Mouse (Mus musculus) frontal cortex, adult (tissue): Measurements from ENCODE around the gene Polk.
A peak's percentile ranks its signal among the peaks of the same experiment; 100 is the strongest.

Experiments
- ATAC-seq: cut with Nextera tagmentation; 2 replicates; pipeline ENCODE4 v1.9.2; 2017; ENCODE audit warnings: mild to moderate bottlenecking, moderate library complexity, mixed read lengths; ENCODE audit not compliant: low TSS enrichment

Gene Polk

DNA sequence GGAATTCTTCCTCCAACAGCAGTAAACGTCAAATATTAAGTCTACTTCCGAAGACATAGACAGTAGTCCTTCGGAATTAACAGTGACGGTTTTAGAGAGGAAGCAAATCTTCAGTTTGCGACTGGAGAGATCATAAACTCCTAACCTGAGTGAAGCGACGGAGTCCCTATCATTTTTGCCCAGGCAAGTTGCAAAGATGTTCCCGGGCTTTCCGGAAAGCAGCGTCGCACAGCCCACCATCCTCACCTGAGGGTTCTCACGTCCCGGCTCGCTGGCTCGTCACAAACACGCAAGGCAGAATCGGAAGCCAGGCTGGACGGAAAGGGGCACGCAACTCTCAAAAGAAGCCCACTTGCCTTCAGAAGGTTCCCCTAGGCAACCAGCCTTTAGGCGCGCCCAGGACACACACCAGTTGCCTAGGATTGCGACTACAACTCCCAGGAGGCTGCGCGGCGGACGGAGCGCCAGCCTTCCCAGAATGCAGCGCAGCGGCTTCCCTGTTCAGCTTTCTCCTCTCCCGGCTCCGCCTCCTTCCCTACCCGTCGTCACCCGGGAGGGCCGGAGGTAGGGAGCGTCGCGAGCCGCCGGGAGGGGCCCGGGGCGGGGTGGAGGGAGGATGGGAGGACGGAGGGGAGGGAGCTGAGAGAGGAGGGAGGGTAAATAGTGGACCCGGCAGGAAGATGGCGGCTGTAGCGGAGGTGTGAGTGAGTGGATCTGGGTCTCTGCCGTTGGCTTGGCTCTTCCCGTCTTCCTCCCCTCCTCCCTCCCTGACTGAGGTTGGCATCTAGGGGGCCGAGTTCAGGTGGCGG is at the start of gene Polk, which contains the start of gene Col4a3bp:
TSS of gene Polk (minus strand) at position 499 of the 809 bp plus-strand sequence.
TSS of gene Col4a3bp (plus strand) at position 538 of the 809 bp plus-strand sequence.
- peak; percentile 99 for ATAC-seq

DNA sequence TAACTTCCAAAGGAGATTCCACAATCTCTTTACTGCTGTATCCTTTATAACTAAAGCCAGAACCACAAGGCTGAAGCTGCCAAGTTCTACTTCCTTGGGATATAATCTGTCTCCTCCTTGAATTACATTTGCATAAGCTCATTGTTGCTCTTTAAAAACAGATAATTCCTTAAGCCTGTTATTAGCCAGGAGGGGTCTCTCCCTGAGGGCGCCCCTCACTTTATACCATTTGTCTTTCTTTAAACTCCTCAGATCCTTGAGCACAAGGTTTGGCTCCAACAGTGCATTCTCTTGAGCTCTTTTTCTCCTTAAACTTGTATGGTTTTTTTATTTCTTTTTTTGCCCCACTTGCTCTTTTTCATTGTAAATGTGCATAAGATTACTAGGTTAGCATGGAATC is 46.3 kb upstream of the Polk start:
- ATAC-seq: no peak

DNA sequence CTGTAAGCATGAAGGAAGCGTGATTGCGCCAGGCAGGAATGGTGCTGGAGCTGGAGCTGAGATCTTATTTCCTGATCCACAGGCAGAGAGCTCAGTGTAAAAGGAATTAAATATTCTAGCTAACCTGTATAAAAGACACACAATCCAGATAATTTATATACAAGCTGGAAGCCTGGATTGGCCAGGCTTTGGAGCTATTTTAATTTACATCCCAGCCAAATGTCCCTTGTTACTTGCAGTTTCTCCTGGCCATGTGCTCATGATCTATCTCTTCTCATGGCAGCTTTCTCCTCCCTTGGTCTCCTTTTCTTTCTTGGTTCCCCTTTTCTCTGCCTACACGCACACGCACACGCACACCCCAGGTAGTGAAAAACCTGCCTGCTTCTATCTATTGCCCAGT is 44.2 kb upstream of the Polk start:
- ATAC-seq: no peak

DNA sequence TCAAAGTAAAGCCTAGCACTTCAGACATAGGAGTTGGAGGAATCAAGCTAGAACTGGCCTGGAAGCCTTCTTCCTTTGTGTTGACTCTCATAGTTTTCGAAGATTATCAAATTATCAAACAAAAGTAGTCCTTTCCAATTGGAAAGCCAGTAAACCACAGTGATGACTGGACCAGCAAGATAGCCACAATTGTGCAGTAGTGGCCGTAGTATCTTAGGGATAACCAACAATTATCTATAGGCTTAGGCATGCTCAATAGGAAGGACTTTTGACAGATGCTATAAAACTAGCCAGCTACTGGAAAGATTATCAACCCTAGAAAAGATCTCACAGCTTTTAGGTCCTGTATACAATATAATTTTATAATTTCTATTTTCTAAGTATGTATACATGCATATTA is 41.8 kb upstream of the Polk start:
- ATAC-seq: no peak

DNA sequence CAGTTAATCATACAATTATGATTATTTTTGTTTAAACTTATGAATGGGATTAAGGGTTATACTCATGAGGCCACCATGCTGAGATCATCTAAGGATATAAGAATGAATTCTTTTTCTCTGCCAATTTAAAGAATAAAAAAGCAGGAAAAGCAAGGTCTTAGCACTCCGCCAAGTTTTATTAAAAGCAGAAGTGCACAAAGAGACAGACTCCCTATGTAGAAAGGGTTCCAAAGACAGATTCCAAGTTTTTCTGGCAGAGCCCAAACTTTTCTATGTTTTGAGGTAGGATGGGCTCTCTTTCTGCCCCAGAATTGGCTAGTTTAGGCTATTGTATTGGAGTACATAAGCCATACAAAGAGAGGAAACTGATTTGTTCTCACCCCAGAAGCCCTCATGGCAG is 37.6 kb upstream of the Polk start:
- ATAC-seq: peak; percentile 47

DNA sequence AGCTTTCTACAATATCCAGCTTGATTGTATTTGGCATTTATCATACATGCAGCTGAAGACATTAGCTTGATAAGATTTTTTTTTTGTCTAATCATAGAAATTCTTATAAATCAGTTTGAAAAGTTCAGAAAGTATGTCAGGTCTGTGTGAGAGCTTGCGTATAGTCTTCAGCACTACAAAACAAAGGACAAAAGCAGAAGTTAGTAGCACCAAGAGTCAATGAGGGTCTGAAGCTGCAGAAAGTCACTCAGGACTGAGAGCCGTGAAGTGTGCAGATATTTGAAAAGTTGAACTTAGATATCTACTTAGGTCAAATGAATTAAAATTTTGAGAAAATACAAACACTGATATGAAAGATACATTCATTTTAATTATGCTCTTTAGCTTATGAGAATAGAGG is 36.7 kb upstream of the Polk start:
- ATAC-seq: no peak

DNA sequence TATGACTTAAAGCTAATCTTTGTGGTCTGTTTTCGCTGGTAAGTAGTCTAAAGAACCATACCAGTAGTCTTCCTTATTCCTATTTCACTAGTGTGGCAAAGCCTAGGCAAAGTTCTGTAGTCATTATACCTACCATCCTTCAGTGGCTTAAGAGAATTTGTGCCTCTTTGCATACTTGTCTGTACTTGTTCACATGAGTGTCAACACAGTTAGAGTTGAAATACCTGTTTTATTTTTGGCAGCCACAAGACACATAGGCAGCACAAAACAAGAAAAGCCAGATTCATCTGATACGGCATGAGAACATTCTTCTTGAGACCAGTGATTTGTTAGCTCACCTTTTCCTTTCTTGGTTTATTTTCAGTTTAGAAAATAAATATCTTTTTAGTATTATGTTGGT is 31.8 kb upstream of the Polk start:
- ATAC-seq: no peak

DNA sequence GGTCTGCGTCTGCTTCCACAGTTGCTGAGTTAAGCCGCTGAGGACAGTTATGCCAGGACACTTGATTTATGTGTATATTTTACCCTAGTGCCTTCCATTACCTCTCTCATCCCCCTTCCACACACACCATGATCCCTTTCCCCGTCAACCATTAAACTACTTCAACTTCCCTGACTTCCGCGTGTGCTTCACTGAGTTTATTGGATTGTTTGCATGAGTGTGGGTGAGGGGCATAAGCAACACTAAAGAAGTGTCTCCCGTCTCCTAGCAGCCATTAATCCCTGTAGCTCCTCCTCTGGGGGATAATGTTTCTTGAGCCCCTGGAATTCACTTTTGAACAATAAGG is 28.6 kb upstream of the Polk start:
- ATAC-seq: no peak

DNA sequence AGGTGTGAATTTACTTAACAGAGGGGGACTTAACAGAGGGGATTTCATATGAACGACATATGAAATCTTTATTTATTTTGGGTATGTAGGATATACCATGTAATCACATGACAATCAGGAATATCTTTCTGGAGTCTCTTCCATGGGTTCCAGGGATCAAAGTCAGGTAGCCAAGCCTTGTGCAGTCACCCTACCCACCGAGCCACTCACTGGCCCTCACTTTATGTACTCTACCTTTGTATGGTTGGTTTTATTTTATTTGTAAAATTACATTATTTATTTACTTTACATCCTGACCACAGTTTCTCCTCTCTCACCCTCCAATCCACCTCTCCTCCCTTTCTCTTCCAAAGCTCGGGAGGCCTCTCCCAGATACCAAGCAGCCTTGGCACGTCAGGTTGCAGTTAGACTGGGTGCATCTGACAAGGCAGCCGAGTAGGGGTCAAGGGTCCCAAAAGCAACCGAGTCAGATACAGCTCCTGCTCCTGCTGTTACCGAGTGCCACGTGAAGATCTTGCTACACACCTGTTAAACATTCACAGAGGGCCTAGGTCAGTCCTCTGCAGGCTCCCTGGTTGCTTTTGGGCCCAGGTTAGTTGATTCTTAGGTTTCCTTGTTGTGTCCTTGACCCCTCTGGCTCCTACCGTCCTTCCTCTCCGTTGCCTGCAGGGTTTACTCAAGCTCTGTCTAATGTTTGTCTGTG is 28.1 kb upstream of the Polk start:
- ATAC-seq: no peak

DNA sequence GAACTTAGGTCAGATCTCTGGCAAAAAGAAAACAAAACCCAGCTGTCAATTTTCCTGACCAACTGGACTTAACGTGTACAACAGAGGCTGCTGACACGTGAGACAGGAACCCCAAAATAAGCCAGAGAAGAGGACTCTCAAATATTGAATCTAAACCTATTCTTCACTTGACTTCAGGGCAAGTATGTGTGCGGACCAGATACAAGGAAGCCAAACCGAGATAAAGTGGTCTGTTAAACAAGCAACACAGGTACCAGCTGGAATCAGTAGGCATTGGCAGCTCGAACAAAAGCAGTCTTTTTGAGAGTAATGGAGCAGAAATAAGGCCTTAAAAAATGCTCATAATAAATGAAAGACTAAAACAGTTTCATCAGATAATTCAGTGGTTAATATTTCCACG is 25.6 kb upstream of the Polk start:
- no peak for ATAC-seq

DNA sequence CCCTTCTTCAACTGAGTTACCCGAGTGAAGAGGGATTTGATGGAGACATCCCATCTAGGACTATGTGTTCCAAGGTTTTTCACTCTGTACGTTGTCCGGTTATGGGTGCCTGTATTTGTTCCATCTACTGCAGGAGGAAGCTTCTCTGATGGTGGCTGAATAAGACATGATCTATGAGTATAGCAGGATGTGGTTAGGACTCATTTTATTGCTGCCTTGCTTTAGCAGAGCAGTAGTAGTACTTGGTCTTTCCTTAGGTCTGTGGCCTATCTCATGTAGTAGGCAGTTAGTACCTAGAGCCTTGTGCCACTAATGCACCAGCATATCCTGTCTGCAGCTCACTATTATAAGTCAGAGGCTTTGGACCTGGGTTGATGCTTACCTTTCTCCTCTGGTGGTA is 12.7 kb upstream of the Polk start:
- ATAC-seq: no peak

DNA sequence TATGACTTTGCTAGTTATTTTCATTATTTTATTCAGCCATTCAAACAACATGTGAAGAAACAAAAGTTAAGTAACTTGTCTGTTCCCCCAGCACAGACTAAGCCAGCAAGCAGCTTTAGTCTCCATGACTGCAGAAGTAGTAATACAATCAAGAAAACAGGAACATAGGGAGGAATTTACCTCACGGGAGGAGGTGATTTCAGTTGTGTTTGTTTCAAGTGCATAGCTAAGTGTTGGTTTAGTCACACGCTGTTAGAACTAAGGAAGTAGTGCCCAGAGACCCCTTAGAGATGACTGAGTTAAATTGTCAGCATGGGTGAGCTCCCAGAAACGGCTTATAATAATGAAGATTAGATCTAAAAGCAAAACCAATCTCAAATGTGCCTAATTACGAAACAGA is 5.6 kb upstream of the Polk start:
- ATAC-seq: no peak

DNA sequence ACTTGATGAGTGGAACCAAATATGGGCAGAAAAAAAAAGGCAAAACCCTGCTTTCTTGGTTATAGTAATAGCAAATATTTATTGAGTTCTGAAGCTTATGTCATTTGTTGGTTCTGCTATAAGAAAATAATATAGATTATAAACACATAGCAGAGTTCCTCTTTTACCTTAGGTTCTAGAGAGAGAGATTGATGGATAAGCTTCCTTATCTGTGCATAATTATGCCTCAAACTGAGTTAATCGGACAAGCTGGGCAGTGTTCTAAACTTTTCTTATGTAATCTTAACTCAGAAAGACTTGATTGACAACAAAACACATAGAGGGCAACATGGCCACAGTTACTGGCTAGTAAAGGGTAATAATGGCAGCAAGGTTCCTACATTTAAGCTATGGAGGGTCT is 4.9 kb upstream of the Polk start:
- no peak for ATAC-seq

DNA sequence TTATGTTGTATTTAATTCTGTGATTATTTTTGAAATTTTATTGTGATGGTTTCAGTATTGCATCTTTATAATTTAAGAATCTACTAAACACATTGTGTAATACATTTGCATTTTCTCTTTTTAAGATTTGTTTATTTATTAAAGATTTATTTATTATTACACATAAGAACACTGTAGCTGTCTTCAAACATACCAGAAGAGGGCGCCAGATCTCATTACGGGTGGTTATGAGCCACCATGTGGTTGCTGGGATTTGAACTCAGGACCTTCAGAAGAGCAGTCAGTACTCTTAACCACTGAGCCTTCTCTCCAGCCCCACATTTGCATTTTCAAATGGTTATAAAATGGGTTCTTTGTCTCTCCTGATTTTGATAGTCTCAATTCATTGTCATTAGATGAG is 2.1 kb upstream of the Polk start:
- ATAC-seq: no peak

DNA sequence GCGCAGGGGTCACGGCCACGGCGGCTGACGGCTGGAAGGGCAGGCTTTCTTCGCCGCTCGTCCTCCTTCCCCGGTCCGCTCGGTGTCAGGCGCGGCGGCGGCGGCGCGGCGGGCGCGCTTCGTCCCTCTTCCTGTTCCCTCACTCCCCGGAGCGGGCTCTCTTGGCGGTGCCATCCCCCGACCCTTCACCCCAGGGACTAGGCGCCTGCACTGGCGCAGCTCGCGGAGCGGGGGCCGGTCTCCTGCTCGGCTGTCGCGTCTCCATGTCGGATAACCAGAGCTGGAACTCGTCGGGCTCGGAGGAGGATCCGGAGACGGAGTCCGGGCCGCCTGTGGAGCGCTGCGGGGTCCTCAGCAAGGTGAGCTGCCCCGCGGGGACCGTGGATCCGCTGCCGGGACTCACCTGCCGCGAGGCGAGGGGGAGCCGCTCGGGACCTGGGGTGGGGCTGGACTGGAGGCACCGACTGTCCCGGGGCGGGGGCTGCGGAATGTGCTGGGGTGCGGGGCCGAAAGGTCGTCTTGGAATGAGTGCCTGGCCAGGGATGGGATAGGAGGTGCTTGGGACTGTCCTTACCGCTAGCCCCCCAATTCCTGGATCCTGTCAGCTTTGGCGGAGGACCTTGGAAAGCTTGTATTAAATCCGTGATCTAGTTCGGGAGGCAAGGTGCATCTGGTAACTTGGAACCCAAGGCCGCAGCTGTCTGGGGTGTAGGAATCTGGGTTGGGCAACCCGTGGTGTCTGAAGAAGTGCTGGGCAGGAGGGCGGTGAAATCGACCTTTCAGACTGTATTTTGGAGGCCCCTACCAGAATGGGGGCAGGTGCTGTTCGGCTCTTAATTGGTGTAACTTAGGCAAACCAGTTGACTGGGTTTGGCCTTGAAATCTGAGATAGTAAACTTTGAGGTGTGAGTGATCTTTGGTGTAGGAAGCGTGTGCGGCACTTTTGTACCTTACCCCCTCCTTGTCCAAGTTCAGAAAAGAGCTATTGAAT is 817 bp upstream of the Polk start:
- peak; percentile 61 for ATAC-seq

DNA sequence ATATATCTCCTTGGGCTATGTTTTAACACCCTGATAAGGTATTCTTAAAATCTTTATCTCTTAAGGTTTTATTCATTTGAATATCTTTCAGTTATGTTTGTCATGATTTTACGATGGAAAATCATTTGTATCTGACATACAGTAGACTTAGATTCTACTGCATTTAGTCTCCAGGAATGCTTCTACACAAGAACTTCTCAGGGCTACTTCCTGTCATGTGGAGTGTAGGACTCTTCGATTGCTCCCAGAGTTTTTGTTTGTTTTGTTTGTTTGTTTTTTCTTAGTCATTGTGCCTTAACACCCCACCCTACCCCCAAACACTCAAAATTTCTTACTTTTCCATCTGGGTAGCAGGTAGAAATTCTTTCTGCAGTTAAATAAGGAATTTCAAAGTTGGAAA is 998 bp downstream of the Polk start:
- no peak for ATAC-seq

DNA sequence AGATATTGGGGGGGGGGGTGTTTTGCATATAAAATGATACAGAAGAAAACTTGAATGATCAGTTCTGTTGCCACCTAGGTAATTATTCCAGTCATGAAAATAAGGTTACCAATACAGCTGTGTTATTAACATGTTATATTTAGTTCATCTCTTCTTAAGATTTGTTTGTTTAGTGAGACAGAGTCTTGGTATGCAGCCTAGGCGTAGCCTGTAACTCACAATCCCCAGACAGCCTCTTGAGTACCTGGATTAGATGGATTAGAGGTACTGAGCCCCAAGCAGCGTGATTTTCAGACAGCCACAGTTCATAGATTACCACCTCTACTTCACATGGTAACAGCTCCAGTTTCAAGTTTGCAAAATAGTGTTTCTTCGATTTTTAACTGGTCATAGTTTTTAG is 4.3 kb downstream of the Polk start:
- ATAC-seq: no peak

DNA sequence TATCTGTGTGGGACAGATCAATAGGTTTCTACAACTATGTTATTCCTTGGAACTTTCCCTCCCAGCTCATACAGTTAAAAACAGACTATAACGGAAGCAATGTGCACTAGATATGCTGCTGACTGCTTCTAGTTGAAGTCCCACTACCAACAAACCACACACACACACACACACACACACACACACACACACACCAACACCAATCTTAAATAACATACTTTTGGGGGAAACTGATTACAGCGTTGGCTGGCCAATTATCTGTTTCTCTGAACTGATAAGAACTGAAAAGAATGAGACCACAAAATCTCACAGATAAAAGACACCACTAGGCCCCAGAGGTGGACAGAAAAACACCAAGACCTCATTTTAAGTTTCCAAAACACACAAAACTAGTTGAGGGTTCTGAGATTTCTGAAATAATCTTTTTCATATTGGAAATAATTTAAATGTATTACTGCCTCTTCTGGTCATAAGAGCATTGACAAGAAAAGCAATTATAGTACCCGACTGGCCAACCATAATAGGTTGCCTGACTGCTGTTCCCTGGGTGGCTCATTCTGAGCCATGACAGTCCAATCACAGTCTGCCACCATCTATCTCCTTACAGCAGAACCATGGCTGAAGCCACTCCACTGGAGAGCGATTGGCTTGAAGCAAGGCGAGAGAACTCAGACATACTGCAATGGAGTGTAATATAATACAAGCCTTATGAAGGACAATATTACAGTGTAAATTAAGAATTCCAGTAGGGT is 5.4 kb downstream of the Polk start:
- no peak for ATAC-seq

DNA sequence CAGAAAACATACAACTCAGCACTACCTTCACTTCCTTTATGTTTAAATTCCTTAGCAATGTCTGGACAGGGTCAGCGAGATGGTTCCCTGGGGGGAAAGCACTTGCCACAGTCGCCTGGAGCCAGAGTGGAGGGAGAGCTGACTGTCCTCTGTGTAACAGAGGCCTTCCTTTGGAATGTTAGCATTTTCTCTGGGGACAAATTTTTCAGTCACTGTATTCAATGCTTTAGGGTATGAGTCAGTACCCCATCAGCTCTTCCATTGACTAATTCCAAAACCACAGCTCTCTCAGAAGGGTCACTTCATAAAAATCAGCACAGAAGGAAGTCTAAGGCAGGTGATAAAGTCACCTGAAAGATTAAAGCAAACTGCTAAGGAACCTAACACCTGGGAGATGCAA is 8.6 kb downstream of the Polk start:
- no peak for ATAC-seq

DNA sequence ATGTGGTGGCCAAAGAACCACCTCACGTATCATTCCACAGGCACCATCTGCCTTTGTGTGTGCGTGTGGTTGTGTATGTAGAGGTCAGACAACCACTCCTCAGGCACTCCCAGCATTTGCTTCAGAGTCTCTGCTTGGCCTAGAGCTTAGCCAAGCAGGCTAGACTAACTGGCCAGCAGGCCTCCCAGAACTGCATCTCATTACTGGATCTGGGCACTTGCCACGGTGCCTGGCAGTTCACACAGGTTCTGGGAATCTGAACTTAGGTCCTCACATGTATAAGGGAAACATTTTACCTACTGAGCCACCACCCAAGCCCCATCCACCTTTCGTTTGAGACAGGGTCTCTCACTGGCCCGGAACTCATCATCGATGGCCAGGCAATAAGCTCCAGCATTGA is 10.2 kb downstream of the Polk start:
- ATAC-seq: no peak

DNA sequence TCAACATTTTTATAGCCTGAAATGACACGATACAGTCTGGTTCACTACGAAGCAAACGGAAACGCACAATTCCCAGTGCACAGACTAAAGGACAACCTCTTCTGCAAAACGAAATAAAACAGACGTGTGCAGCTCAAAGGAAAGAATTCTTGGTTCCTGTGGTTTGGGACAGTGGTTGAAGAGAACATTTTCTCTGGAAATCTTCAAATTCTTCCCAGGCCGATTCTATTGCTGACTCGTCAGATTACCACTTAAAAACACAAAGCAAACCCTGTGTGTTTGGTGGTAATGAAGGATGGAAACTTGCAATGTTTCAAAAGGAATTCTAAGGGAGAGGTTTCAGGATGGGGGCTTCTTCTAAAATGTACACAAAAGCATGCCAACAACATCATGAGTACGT is 12.3 kb downstream of the Polk start:
- ATAC-seq: no peak

DNA sequence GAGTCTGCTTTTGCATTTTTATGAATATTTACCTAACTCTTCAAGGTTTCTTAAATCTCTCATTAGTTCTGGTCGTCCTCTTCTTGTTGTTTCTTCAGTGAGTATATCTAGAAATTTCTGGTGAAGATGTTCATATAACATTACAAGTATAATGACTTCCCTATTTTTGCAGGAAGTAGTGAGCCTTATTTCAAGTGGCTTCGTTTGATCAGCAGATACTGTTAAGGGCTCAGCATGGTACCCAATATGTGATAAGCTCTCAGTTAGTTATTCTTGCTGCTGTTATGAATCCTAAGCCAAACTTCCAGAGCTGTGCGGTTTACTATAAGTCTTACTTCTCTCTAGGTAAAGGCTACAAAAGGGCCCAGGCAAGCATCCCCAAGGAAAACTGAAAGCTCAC is 12.8 kb downstream of the Polk start:
- no peak for ATAC-seq
